Mouse (Mus musculus): Measurements from ENCODE around the gene Cfap206.

Cfap206 gene

GRCm38 (mm10) chr4:34667923-34668322, 62.1 kb downstream of the Cfap206 start:
- DNase-seq: no peak

DNA sequence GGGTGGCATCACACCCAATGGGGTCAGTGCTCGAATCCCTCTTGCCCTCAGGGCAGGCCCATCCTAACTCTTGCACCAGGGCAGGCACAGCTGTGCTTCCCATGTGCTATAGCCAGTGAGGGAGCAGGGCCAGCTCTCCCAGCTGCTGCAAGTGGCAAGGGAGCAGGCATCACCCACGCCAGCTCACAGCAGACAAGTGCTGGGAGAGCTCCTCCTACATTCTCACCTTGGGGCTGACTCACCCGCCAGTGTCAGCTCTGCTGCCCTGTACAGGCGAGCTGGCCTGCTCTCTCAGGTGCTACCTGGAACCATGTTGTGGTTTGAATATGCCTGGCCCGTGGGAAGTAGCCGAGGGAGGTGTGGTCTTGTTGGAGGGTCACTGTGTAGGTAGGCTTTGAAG, 68.1 kb downstream of the Cfap206 start:
- DNase-seq: no peak

DNA sequence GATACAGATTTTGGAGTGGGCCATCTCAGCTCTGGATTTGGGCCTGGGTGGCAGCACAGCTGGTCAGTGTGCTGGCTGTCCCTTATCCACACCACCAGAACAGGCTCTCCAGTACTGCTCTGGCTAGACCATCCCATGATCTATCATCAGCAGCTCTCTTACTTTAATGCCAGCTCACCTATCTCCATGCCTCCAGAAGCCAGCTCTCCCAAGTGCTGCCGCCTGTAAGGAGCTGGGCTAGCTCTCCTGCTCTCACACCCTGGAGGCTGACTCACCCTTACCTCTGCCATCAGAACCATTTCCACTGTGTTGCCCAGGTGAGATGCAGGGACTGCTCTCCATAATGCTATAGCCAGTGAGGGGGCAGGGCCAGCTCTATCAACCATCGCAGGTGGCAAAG, 68.5 kb downstream of the Cfap206 start:
- DNase-seq: no peak

GRCm38 (mm10) chr4:34659012-34659411, 71.0 kb downstream of the Cfap206 start:
- no peak for DNase-seq

- DNase-seq: no peak
Observed at GRCm38 (mm10) chr4:34656101-34656500, 73.9 kb downstream of the Cfap206 start.

DNA sequence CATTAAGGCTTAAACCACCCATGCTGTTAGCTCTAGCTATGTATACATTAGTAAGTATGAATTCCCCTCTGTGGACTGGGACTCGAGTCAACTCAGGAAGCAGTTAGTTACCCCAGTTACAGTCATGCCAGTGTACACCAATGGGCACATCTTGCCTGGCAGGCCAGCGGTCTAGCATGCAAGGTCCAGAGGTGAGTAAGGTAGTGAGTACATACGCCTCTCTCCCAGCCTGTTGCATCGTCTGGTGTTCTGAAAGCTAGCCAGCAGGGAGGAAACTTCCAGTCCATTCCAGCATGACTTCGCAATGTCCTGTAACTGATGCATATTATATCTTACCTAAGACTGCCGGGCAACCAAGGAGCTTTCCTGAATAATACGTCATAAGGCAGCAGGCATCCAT, 76.8 kb downstream of the Cfap206 start:
- no peak for DNase-seq

DNA sequence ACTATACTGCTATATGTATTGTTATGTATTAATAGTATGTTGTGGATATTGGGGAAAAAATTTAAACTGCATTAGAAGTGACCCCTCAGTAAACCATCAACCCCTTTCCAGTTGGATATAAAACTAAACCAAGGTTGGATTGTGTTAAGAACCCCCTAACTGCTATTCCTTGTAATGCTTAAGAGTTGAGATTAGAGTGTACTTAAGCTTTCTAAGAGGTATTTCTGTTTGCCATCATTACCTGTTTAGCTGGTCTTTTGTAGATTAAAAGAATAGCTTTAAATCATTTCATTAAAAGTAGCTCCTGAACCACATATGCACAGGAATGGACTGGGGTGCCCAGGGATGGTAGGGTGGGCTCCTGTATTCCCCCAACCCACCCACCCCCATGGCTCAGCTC, 85.2 kb downstream of the Cfap206 start:
- DNase-seq: no peak

GRCm38 (mm10) chr4:34640731-34641130, 89.3 kb downstream of the Cfap206 start:
- DNase-seq: no peak

GRCm38 (mm10) chr4:34639745-34640364, 90.2 kb downstream of the Cfap206 start:
- no peak for DNase-seq

All from kidney, postnatal 4 days (tissue).